Mouse (Mus musculus): ENCODE data around the gene 1810065E05Rik. TPM values are rescaled to one million over a fixed set of nuclear protein-coding genes. Genes with fewer than 3 reads are reported as not detected.

1810065E05Rik gene
- polyA plus RNA-seq (2014; fragmentation: Nextera tagmentation; extraction: Ambion mirVana): not detected in 2 replicates

GRCm38 (mm10) chr11:58420815-58421214 is at the start of gene 1810065E05Rik:
TSS of gene 1810065E05Rik (plus strand) at chr11:58421111.
- Histone ChIP-seq H3K4me2 (no peak within 1 kb of the TSS), H3K4me1 (replicated peaks; ENCODE audit: control insufficient read depth, insufficient read depth, low read length) (no peaks in the 10 kb centered on the region), H3K4me3 (ENCODE audit: low read depth, low read length) (no peak within 1 kb of the TSS), H3K9ac (ENCODE audit: low read depth, low read length) (no peak within 1 kb of the TSS), H3K36me3 (ENCODE audit: control insufficient read depth, insufficient read depth, low read length) (no peaks in the 10 kb centered on the region), H3K9me3 (ENCODE audit: control insufficient read depth, low read length) (no peaks in the 10 kb centered on the region), H3K27ac (ENCODE audit: low read depth, low read length) (no peak within 1 kb of the TSS), H3K27me3 (replicated peaks; ENCODE audit: control insufficient read depth, insufficient read depth, low read length) (no peaks in the 10 kb centered on the region)
- DNase-seq (ENCODE audit: low spot score): no peak
- ATAC-seq (replicated peaks; ENCODE audit: low FRiP score): no peak
- 63% methylated on average over 1 of the region's 1 CpGs for WGBS

DNA sequence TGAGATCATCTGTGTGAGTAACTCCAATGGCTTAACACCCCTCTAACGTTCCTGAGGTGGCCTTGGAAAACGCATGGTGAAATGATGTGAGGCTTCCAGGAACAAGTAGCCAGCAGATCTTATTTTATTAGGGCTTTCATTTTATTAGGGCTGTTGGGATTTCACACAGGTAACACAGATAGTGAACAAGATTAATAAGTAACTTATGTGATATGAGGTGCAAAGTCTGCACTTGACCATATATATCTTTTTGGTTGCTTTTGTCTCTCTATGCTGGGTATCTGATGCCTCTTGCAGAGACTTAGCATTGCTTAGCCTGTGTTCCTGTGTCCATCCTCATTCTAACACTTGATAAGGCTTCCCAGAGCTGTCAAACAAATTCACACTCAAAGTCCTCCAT is 43.6 kb upstream of the 1810065E05Rik start:
- whole genome bisulfite sequencing: 73% methylated on average over 2 of the region's 2 CpGs
- Histone ChIP-seq H3K36me3 (ENCODE audit: control insufficient read depth, insufficient read depth, low read length) (no peaks in the 10 kb centered on the region), H3K4me3 (ENCODE audit: low read depth, low read length) (no peak overlapping the region), H3K9ac (ENCODE audit: low read depth, low read length) (no peak overlapping the region), H3K27me3 (replicated peaks; ENCODE audit: control insufficient read depth, insufficient read depth, low read length) (no peaks in the 10 kb centered on the region), H3K27ac (ENCODE audit: low read depth, low read length) (no peak overlapping the region), H3K9me3 (ENCODE audit: control insufficient read depth, low read length) (no peaks in the 10 kb centered on the region), H3K4me1 (replicated peaks; ENCODE audit: control insufficient read depth, insufficient read depth, low read length) (no peaks in the 10 kb centered on the region), H3K4me2 (no peak overlapping the region)
- ATAC-seq (replicated peaks; ENCODE audit: low FRiP score) (no peak), DNase-seq (ENCODE audit: low spot score) (no peak)

GRCm38 (mm10) chr11:58377686-58378085 is 43.2 kb upstream of the 1810065E05Rik start:
- Histone ChIP-seq H3K4me2 (no peak overlapping the region), H3K27ac (ENCODE audit: low read depth, low read length) (no peak overlapping the region), H3K9ac (ENCODE audit: low read depth, low read length) (no peak overlapping the region), H3K4me1 (replicated peaks; ENCODE audit: control insufficient read depth, insufficient read depth, low read length) (no peaks in the 10 kb centered on the region), H3K4me3 (ENCODE audit: low read depth, low read length) (no peak overlapping the region), H3K27me3 (replicated peaks; ENCODE audit: control insufficient read depth, insufficient read depth, low read length) (no peaks in the 10 kb centered on the region), H3K36me3 (ENCODE audit: control insufficient read depth, insufficient read depth, low read length) (no peaks in the 10 kb centered on the region), H3K9me3 (ENCODE audit: control insufficient read depth, low read length) (no peaks in the 10 kb centered on the region)
- no peak for DNase-seq (ENCODE audit: low spot score)
- ATAC-seq (replicated peaks; ENCODE audit: low FRiP score): no peak
- 60% methylated on average over 1 of the region's 1 CpGs for WGBS

DNA sequence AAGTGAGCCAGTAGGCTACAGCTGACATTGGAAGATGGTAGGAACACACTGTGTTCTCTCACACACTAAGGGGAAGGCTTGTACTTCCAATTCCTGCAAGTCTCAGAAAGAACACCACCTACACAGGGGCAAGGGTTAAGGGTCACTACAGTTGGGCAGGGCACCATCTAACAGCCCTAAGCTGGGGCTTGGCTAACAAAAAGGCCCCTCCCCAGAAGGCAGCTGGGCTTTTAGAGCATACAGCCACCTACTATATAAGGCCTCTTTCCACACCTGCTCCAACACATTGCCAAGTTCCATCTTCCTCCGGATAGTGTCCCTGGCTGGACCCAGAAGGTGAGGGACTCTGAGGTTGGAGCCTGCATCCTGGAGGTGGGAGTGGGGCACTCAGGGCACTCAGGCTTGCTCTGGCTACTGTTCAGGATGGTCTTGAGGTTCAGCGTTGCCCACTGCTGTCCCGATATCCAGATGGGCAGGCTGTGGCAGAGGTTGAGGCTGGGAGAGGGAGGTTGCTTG is 42.1 kb upstream of the 1810065E05Rik start, which contains the start of gene Lypd8:
Gene Lypd8 (plus strand): TSS at position 281 of the 516 bp plus-strand sequence.
- H3K27ac ChIP-seq (ENCODE audit: low read depth, low read length): no peak within 1 kb of the TSS
- ATAC-seq (replicated peaks; ENCODE audit: low FRiP score) (no peak), DNase-seq (ENCODE audit: low spot score) (no peak)
- no peaks in the 10 kb centered on the region for H3K27me3 ChIP-seq (replicated peaks; ENCODE audit: control insufficient read depth, insufficient read depth, low read length)
- H3K4me2 ChIP-seq: no peak within 1 kb of the TSS
- H3K9ac ChIP-seq (ENCODE audit: low read depth, low read length): no peak within 1 kb of the TSS
- no peaks in the 10 kb centered on the region for H3K9me3 ChIP-seq (ENCODE audit: control insufficient read depth, low read length)
- H3K4me3 ChIP-seq (ENCODE audit: low read depth, low read length): no peak within 1 kb of the TSS
- H3K36me3 ChIP-seq (ENCODE audit: control insufficient read depth, insufficient read depth, low read length): no peaks in the 10 kb centered on the region
- no peaks in the 10 kb centered on the region for H3K4me1 ChIP-seq (replicated peaks; ENCODE audit: control insufficient read depth, insufficient read depth, low read length)
- WGBS: 79% methylated on average over 3 of the region's 3 CpGs

- Histone ChIP-seq H3K27me3 (replicated peaks; ENCODE audit: control insufficient read depth, insufficient read depth, low read length) (no peaks in the 10 kb centered on the region), H3K9ac (ENCODE audit: low read depth, low read length) (no peak overlapping the region), H3K4me3 (ENCODE audit: low read depth, low read length) (no peak overlapping the region), H3K4me1 (replicated peaks; ENCODE audit: control insufficient read depth, insufficient read depth, low read length) (no peaks in the 10 kb centered on the region), H3K27ac (ENCODE audit: low read depth, low read length) (no peak overlapping the region), H3K4me2 (no peak overlapping the region), H3K9me3 (ENCODE audit: control insufficient read depth, low read length) (no peaks in the 10 kb centered on the region), H3K36me3 (ENCODE audit: control insufficient read depth, insufficient read depth, low read length) (no peaks in the 10 kb centered on the region)
- 90% methylated on average over 1 of the region's 1 CpGs for WGBS
- ATAC-seq (replicated peaks; ENCODE audit: low FRiP score): no peak
- no peak for DNase-seq (ENCODE audit: low spot score)
Observed at GRCm38 (mm10) chr11:58379516-58379915, 41.4 kb upstream of the 1810065E05Rik start.

DNA sequence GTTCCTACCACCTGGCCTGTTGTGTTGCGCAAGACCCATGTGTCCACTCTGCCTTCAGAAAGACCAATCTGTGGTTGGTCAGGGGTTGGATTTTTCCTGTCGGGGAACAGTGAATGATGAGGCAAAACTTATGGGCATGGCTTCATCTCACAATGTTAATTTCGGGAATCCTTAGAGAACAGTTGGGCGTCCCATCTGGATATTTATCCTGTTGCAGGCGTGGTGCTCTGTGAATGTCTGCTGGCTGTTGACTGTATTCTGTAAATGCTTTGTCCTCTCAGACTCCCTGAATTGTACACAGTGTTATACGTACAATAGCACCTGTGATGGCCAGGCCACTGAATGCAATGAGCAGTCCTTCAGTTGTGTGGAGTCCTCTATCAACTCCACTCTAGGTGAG is 38.4 kb upstream of the 1810065E05Rik start:
- 86% methylated on average over 6 of the region's 6 CpGs for WGBS
- Histone ChIP-seq H3K9me3 (ENCODE audit: control insufficient read depth, low read length) (no peaks in the 10 kb centered on the region), H3K9ac (ENCODE audit: low read depth, low read length) (no peak overlapping the region), H3K27ac (ENCODE audit: low read depth, low read length) (no peak overlapping the region), H3K4me1 (replicated peaks; ENCODE audit: control insufficient read depth, insufficient read depth, low read length) (no peaks in the 10 kb centered on the region), H3K4me3 (ENCODE audit: low read depth, low read length) (no peak overlapping the region), H3K27me3 (replicated peaks; ENCODE audit: control insufficient read depth, insufficient read depth, low read length) (no peaks in the 10 kb centered on the region), H3K4me2 (no peak overlapping the region), H3K36me3 (ENCODE audit: control insufficient read depth, insufficient read depth, low read length) (no peaks in the 10 kb centered on the region)
- no peak for DNase-seq (ENCODE audit: low spot score)
- no peak for ATAC-seq (replicated peaks; ENCODE audit: low FRiP score)

DNA sequence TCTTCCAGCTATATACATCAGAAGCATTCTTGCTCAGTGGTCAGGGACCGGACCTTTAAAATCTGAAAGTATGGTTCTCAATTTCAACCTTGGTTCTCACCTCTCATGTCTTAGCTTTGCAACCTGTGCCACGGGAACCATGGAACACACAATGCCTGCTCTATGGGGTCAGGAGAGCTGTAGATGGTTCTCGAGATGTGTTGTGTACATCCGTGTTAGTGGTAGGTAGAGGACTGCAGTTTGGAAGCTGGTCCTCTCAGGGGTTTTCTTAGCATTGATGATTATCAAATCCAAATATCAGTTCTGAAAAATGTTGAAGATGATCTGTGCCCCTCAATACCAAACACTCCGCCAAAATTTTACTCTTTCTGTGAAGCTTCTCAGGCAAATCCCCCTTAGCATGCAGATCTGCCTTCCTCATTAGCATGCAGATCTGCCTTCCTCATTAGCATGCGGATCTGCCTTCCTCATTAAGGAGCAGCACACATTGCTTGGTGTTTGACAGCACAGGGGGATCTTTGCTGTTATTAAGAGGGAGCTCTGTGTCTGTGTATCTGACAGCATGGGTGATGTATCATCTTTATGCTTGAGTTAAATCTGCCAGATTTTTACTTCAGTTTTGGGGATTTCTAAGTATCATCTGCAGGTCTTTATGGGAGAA is 20.8 kb upstream of the 1810065E05Rik start:
- 61% methylated on average over 6 of the region's 6 CpGs for WGBS
- H3K36me3 ChIP-seq (ENCODE audit: control insufficient read depth, insufficient read depth, low read length): no peaks in the 10 kb centered on the region
- no peak overlapping the region for H3K27ac ChIP-seq (ENCODE audit: low read depth, low read length)
- DNase-seq (ENCODE audit: low spot score) (no peak), ATAC-seq (replicated peaks; ENCODE audit: low FRiP score) (no peak)
- no peaks in the 10 kb centered on the region for H3K4me1 ChIP-seq (replicated peaks; ENCODE audit: control insufficient read depth, insufficient read depth, low read length)
- no peak overlapping the region for H3K9ac ChIP-seq (ENCODE audit: low read depth, low read length)
- H3K27me3 ChIP-seq (replicated peaks; ENCODE audit: control insufficient read depth, insufficient read depth, low read length): no peaks in the 10 kb centered on the region
- H3K4me3 ChIP-seq (ENCODE audit: low read depth, low read length): no peak overlapping the region
- H3K9me3 ChIP-seq (ENCODE audit: control insufficient read depth, low read length): no peaks in the 10 kb centered on the region
- H3K4me2 ChIP-seq: no peak overlapping the region

DNA sequence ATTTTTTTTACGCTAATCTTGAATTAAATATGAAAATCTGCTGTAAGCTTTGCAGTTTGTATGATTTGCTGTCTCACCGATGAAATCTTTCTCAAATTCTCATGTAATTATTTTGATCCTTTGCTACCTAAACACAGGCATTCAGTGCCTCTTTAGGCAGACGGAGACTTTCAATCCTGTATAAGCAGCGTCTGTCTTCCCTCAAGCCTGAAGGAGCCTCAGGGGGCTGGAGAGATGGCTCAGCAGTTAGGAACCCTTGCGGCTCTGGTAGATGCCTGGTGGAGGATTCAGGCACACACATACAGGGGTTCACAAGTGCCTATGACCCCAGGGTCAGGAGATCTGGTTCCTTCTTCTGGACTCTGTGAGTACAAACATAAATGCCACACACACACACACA is 20.3 kb upstream of the 1810065E05Rik start:
- no peak overlapping the region for H3K27ac ChIP-seq (ENCODE audit: low read depth, low read length)
- no peak overlapping the region for H3K4me3 ChIP-seq (ENCODE audit: low read depth, low read length)
- DNase-seq (ENCODE audit: low spot score): no peak
- no peak overlapping the region for H3K9ac ChIP-seq (ENCODE audit: low read depth, low read length)
- no peak overlapping the region for H3K4me2 ChIP-seq
- no peaks in the 10 kb centered on the region for H3K27me3 ChIP-seq (replicated peaks; ENCODE audit: control insufficient read depth, insufficient read depth, low read length)
- WGBS: 67% methylated on average over 5 of the region's 5 CpGs
- no peak for ATAC-seq (replicated peaks; ENCODE audit: low FRiP score)
- no peaks in the 10 kb centered on the region for H3K4me1 ChIP-seq (replicated peaks; ENCODE audit: control insufficient read depth, insufficient read depth, low read length)
- H3K9me3 ChIP-seq (ENCODE audit: control insufficient read depth, low read length): no peaks in the 10 kb centered on the region
- H3K36me3 ChIP-seq (ENCODE audit: control insufficient read depth, insufficient read depth, low read length): no peaks in the 10 kb centered on the region

DNA sequence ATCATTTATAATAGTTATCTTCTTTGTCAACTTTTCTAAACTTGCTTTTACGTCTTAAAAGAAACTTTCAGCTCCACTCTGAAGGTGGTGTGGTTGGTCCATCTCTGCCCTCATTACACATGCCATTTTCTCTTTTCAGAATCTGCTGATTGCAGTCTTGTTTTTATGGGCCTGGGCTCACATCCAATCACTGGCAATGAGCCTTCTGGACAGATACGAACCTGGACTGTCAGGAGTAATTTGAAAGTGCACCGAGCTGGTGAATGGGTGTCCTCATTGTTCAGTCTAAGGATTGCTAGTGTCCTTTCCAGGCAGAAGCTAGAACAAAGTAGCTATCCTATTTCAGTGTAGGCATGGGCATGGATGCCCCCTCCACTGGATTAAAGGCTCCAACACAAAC is 12.8 kb upstream of the 1810065E05Rik start:
- Histone ChIP-seq H3K4me1 (replicated peaks; ENCODE audit: control insufficient read depth, insufficient read depth, low read length) (no peaks in the 10 kb centered on the region), H3K27ac (ENCODE audit: low read depth, low read length) (no peak overlapping the region), H3K4me2 (no peak overlapping the region), H3K27me3 (replicated peaks; ENCODE audit: control insufficient read depth, insufficient read depth, low read length) (no peaks in the 10 kb centered on the region), H3K9me3 (ENCODE audit: control insufficient read depth, low read length) (no peaks in the 10 kb centered on the region), H3K36me3 (ENCODE audit: control insufficient read depth, insufficient read depth, low read length) (no peaks in the 10 kb centered on the region), H3K4me3 (ENCODE audit: low read depth, low read length) (no peak overlapping the region), H3K9ac (ENCODE audit: low read depth, low read length) (no peak overlapping the region)
- DNase-seq (ENCODE audit: low spot score): no peak
- 76% methylated on average over 3 of the region's 3 CpGs for WGBS
- no peak for ATAC-seq (replicated peaks; ENCODE audit: low FRiP score)

Data from liver, embryonic 11.5 days (tissue).